Mouse (Mus musculus): ENCODE data around the gene Ano4. TPM values are rescaled to one million over a fixed set of nuclear protein-coding genes. Genes with fewer than 3 reads are reported as not detected.

Gene Ano4
- total RNA-seq, 1 experiment from 2014 or later = 8.8 TPM

GRCm38 (mm10) chr10:88978932-88979331, 365.6 kb downstream of the Ano4 start:
- no peak for ATAC-seq (replicated peaks; ENCODE audit: low read depth, poor library complexity, severe bottlenecking)

GRCm38 (mm10) chr10:88970951-88971725, 373.4 kb downstream of the Ano4 start:
- no peak for ATAC-seq (replicated peaks; ENCODE audit: low read depth, poor library complexity, severe bottlenecking)

GRCm38 (mm10) chr10:88968586-88968985, 376.0 kb downstream of the Ano4 start:
- no peak for ATAC-seq (replicated peaks; ENCODE audit: low read depth, poor library complexity, severe bottlenecking)

- ATAC-seq (replicated peaks; ENCODE audit: low read depth, poor library complexity, severe bottlenecking) = no peak
These were observed 383.8 kb downstream of the Ano4 start for GRCm38 (mm10) chr10:88960791-88961190.

- no peak for ATAC-seq (replicated peaks; ENCODE audit: low read depth, poor library complexity, severe bottlenecking)
These were observed 394.3 kb downstream of the Ano4 start for GRCm38 (mm10) chr10:88950297-88950653.

- ATAC-seq (replicated peaks; ENCODE audit: low read depth, poor library complexity, severe bottlenecking) = no peak
These were observed 394.8 kb downstream of the Ano4 start for GRCm38 (mm10) chr10:88949649-88950296.

Other genes with a start within 250 kb of the Ano4 start
- 16.4 and 25.9 TPM in 2 replicates for gene Gas2l3, start 99.2 kb upstream of the Ano4 start, total RNA-seq (2017)
- not detected in 2 replicates for gene Nr1h4, start 188.8 kb upstream of the Ano4 start, total RNA-seq (2017)

Data from common myeloid progenitor, adult 5-6 weeks (primary cell).